Mouse (Mus musculus): ENCODE results near the gene Pdzd3.

Gene Pdzd3

DNA sequence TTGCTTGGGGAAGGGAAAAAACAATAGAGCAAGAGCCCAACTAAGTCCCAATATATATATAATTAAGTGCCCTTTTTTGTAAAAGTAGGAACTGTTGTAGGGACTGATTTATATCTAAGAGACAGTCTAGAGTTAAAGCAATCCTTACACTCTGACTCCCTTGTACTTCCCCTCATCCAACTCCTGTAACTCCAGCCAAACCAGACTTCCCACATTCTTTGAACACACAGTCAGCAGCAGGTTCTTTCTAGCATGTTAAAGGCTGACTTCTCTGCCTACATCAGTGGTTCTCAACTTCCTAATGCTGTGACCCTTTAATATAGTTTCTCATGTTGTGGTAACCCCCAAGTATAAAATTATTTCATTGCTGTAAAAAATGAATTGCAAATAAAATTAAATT lies 51.7 kb downstream of the Pdzd3 start:
- no peak for DNase-seq (ENCODE audit: low spot score)

DNA sequence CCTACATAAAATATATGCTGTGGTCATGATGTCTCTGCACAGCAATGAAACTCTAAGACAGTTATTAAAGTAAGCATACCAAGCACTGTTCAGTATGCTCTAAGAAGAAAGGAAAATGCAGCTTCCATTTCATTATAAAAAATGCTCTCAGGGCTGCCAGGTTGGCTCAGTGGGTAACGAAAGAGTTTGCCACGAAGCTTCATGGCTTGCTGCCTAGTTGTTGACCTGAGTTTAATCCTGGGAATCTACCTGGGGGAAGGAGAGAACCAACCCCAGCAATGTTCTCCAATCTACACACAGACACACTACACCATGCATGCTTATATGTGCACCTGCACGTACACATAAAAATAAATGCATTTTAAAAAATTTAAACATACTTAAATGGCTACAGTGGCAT lies 52.1 kb downstream of the Pdzd3 start:
- no peak for DNase-seq (ENCODE audit: low spot score)

Measured in T-cell, adult 2 months (primary cell).